Mouse (Mus musculus) T-cell, adult 2 months (primary cell): Measurements from ENCODE around the gene Serf1.
A peak's percentile ranks its signal among the peaks of the same experiment; 100 is the strongest.
"Not testable (repeated sequence)": the region's sequence is repeated elsewhere in the genome, so short reads cannot be mapped to it uniquely, and the experiment has no call there.

ENCODE experiments used
- DNase-seq: peaks from one replicate; pipeline ENCODE4 v3.0.0; 2022; ENCODE audit warnings: low spot score

Serf1 gene

DNA sequence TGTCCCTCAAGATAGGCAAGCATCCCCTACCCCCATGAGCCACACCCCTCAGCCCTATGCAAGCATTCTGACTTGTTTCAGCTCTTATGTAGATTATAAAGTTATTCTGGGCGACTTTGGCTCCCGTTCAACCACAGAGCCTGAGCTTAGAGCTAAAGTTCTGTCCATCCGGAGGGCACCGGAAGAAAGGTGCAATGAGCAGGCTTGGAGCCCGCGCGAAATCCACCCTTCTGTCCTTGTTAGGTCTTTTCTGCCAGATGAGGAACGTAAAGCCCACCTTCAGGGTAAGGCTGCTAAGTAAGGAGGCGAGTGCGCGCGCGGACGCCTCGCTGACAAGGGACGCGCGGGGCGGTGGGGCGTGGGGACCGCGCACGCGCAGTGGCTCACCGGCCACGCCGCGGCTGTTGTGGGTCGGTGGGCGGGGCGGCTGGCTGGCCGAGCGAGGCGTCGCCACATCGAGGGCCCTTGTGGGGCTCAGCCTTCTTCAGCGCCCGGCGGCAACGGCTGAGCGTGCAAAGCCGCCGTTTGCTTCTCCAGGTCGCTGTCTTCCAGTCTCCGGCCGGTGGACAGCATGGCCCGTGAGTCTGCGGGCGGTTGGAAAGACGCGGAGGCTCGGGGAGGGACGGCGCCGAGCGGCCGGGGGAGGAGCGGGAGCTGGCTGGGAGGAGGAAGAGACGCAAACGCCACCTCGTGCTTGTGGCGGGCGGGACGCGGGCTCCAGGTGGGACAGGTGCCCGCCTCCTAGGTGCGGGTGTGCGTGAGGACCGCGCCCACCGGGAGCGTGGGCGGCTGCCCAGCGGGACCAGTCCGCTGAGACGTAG, at the start of gene Serf1:
Gene Serf1 (plus strand): TSS at position 361 of the 821 bp plus-strand sequence.
- peak; percentile 53 for DNase-seq

- DNase-seq: no peak
Measured at GRCm38 (mm10) chr13:100063936-100064335, 43.9 kb upstream of the Serf1 start.

- no peak for DNase-seq
Measured at GRCm38 (mm10) chr13:100067821-100068220, 40.0 kb upstream of the Serf1 start.

DNA sequence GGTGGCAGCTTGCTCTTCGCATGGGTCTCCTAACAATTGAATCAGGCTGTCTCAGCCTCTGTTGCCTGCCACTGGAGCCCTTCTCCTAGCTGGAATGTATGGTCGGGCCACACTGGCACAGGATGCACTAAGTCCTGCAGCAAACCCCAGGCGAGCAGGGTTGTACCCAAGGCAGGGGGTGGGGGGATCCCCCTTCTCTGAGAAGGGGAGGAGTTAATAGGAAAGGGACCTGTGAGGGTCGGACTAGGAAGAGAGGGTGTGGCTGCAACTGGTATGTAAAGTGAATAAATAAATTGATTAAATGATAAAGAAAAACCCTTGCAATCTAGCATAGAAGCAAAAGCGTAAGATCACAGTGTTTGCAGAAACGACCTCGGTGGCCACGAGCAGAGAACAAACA, 36.3 kb upstream of the Serf1 start:
- no peak for DNase-seq

GRCm38 (mm10) chr13:100098808-100099207, 9.0 kb upstream of the Serf1 start:
- DNase-seq: no peak

GRCm38 (mm10) chr13:100103052-100103658, 4.7 kb upstream of the Serf1 start:
- DNase-seq: no peak

DNA sequence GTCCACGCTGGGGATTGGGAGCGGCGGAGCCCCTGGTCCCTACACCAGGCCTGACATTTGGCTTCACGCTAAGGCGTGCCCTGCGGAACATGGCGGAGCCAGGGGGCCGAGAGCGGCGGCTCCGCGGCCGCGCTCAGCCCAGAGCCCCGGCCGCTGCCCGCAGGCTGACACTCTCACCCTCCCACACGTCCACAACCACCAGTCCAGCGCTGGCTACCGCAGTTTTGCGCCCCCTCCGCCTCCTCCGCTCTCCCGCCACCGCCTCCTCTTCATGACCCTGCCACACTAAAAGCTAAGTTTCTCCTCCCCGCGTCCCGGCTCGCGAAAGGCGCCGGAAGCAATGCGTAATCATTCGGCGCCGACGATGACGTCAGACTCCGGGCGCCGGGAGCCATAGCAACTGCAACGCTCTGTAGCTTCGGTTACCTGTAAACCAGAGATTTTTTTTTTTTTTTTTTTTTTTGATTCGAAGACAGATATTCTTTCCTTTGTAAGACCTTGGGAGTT, 4.0 kb upstream of the Serf1 start, which contains the start of gene Bdp1:
Gene Bdp1 (minus strand): TSS at position 323 of the 507 bp plus-strand sequence.
- DNase-seq: peak; percentile 93

DNA sequence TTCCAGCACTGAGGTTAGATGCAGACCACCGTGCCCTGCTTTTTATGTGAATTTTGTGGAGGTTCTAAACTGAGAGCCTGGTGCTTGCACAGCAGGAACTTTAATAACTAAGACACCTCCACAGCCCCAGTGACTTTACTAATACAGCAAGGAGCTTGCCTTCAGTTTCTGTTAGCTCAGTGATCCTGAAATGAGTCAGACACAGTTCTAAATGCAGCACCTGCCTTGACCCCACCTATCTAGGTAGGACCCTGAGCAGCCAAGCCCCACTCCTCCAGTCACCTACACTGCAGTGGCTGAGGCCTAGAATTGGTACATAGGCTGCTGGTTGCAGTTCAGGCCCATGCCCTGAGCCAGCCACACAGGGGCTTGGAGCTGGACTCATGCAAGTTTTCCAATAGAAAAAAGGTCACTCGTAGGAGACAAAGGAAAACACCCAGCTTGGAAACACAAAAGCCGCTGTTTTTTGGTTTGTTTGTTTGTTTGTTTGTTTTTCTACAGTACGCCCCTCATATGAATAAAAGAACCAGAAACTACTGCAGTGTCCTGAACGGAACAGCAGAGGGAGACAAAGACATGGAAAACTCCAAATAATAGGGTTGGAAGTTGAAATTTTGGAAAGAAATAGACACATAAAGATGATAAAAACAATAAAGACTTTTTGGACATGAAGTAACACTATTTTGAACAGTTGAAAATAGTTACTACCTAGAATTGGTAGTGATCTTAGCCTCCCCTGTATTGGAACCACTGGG, 4.6 kb downstream of the Serf1 start:
- DNase-seq: no peak

GRCm38 (mm10) chr13:100123970-100124369, 16.2 kb downstream of the Serf1 start:
- no peak for DNase-seq

DNA sequence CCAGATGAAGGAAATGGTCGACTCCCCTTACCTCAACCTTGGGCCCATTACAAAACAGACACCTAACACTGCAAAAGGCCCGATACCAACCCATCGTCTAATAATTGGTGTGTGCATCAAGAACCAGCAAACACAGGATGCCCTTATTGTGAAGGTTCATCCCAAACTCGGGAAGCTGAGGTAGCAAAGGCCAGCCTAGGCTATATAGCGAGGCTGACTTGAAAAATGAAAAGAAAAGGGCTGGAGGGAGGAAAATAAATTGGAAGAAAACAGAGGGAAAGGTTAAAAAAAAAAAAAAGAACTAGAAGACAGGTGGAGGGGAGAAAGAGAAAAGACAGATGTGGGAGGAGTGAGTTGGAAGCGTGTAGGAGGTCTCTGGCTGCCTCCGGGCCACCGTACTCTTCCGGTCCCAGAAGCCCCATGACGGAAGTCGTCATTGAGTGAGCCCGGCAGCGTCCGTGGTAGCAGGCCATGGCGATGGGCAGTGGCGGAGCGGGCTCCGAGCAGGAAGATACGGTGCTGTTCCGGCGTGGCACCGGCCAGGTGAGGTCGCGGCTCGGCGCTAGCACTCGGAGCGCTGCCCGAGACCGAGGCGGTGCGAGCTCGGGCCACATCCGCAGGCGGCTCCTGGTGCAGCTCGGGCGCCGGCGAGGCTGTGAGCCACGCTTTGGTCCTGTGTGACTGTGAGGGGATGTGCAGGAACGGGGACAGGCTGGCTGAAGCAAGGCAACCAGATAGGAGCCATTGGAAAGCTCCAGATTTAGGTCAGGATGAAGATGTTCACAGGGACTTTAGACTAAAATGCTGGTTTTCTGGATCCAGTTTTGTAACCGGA, 16.8 kb downstream of the Serf1 start, which contains the start of gene Smn1:
Gene Smn1 (plus strand): TSS at position 430 of the 835 bp plus-strand sequence.
- peak; percentile 86 for DNase-seq

- no peak for DNase-seq
Measured at GRCm38 (mm10) chr13:100125258-100125643, 17.4 kb downstream of the Serf1 start.

GRCm38 (mm10) chr13:100141646-100142314, 34.0 kb downstream of the Serf1 start:
- no peak for DNase-seq

DNA sequence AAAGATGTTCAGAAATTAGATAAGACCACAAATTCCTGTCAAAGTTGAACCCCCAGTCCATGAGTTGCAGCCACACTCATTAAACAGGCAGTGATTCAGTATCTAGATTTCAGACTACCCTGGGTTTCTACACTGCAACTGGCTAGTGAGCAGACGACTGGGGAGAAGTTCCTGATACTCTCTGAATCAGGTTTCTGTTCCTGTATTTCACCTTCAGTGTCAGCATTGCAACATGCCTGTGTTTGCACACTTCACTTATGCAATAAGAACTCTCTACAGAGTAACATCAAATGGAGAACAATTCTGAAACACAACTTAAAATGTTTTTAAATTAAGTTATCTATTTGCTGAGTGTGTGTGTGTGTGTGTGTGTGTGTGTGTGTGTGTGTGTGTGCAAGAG, 44.8 kb downstream of the Serf1 start:
- no peak for DNase-seq

DNA sequence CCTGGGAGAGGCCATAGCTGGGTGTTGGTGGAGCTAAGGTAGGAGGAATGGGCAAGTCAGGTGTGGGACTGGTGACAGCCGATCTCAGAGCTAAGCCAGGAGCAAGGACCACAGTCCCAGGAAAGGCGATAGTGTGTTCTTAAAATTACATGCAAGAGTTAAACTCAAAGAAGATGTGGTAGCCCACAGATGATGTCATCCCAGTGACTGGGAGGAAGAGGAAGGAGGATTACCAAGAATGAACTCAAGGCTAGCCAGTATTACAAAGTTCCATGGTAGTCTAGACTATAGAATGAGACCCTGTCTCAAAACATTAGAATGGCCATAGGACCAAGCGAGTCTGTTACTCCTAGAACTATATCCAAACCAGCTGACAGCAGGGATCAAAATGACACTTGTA, 48.8 kb downstream of the Serf1 start:
- no peak for DNase-seq

DNA sequence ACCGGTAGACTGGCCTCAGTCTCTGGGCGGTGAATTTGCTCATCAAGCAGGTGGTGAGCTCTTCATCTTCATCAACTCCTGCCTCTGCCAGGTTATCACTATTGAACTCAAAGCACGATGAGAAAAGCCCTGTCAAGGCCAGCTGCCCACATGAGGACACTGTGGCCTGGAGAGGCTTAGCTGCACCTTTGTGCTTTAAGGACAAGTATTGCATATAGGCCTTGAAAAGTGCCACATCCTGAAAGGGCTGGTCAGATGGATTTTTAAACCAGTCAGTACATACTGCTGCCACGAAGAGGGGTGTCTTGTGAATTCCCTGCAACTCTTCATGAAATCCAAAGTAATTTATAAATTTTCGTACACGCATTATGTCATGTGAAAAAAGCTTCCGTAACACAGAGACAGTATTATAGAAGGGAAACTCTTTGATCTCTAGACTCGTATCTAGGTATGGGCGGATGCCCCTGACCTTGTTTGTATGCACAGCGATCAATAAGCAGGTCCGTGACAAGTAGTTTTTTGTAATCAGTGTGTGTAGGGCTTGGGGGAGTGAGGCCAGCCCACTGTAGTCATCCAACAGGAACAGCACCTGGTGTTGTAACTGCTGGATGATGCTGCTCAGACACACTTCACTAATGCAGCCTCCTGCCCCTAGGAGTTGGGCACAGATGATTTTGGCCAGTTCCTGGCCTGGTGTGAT, 53.5 kb downstream of the Serf1 start:
- not testable (repeated sequence) for DNase-seq

GRCm38 (mm10) chr13:100162467-100162866, 54.7 kb downstream of the Serf1 start:
- DNase-seq: not testable (repeated sequence)
